Mouse (Mus musculus) lung, postnatal 0 days (tissue): ENCODE data around the gene Dsel. TPM values are rescaled to one million over a fixed set of nuclear protein-coding genes. Genes with fewer than 3 reads are reported as not detected.

Experiments
- ATAC-seq: fragments of 200-750 bp; cut with Nextera tagmentation; 2 replicates; pipeline ENCODE4 v1.8.0; 2017; ENCODE audit warnings: moderate library complexity
- DNase-seq: peaks from one replicate; pipeline ENCODE4 v3.0.0-alpha.2; 2016; ENCODE audit warnings: low spot score
- H3K27ac ChIP-seq: fragments of 300-500 bp; sonication (generic); 2 replicates; pipeline ENCODE4 v1.5.1; 2014; ENCODE audit warnings: antibody characterized with exemption, mild to moderate bottlenecking, low read length, mixed read lengths
- H3K27me3 ChIP-seq: fragments of 300-500 bp; sonication (generic); replicated peaks from 2 replicates; pipeline ENCODE4 v1.6.1; 2014; ENCODE audit warnings: low read length, mixed read lengths; ENCODE audit not compliant: insufficient read depth
- H3K36me3 ChIP-seq: fragments of 300-500 bp; sonication (generic); 2 replicates; pipeline ENCODE4 v1.6.1; 2014; ENCODE audit warnings: low read length, mixed read lengths; ENCODE audit not compliant: insufficient read depth
- H3K4me1 ChIP-seq: fragments of 300-500 bp; sonication (generic); 2 replicates; pipeline ENCODE4 v1.6.1; 2014; ENCODE audit warnings: antibody characterized with exemption, low read depth, low read length, mixed read lengths; ENCODE audit not compliant: insufficient read depth
- H3K4me2 ChIP-seq: fragments of 300-500 bp; sonication (generic); replicated peaks from 2 replicates; pipeline ENCODE4 v1.6.1; 2014; ENCODE audit warnings: low read depth, mild to moderate bottlenecking, low read length, moderate library complexity, mixed read lengths
- H3K4me3 ChIP-seq: fragments of 300-500 bp; sonication (generic); 2 replicates; pipeline ENCODE4 v1.5.1; 2014; ENCODE audit warnings: low read depth, low read length
- H3K9ac ChIP-seq: fragments of 300-500 bp; sonication (generic); replicated peaks from 2 replicates; pipeline ENCODE4 v1.6.1; 2014; ENCODE audit warnings: low read depth, mild to moderate bottlenecking
- H3K9me3 ChIP-seq: fragments of 300-500 bp; sonication (generic); 2 replicates; pipeline ENCODE4 v1.6.1; 2016; ENCODE audit warnings: low read length, mixed read lengths
- CTCF ChIP-seq: IDR thresholded peaks from 2 replicates; pipeline ENCODE4 v1.5.1; 2016; ENCODE audit warnings: antibody characterized with exemption, mild to moderate bottlenecking
- EP300 ChIP-seq: IDR thresholded peaks from 2 replicates; pipeline ENCODE4 v1.6.1; 2016; ENCODE audit warnings: antibody characterized with exemption, mild to moderate bottlenecking, control low read depth
- WGBS: fragments of 180-500 bp; shearing (Covaris S2); extraction: QIAGEN DNeasy Blood & Tissue Kit; methylation state at CpG from one replicate; pipeline ENCODE4 v1.1.7; 2014; 5-methylcytosine and 5-hydroxymethylcytosine counted together
- polyA plus RNA-seq: library from polyadenylated mRNA; unstranded; fragments of >200 nt; fragmentation: Nextera tagmentation; extraction: Ambion mirVana; gene quantifications from 2 replicates; pipeline ENCODE4 v1.2.1, GENCODE M21; 2015

The Dsel gene
- polyA plus RNA-seq: 4.8 and 6.4 TPM in 2 replicates

DNA sequence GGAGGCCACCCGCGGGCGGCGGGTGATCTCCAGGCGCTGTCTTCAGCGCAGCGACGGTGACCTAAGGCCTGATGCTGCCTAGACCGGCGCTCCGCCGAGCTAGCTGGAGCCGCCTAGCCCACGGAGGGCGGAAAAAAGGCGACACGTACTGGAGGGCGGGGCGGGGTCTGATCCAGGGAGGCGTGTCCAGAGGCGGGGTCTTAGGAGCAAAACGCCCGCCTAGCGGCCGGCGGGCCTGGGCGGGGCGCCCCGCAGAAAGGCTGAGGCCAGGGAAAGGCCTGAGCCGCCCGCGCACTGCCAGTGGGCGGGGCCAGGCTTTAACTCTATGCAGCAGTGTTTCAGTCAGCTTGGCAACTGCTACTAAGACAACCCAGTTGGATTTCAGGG is at the start of gene Dsel:
TSS of gene Dsel (minus strand) at position 140 of the 387 bp plus-strand sequence.
- peak within 1 kb of the TSS; percentile 76 for H3K4me2 ChIP-seq
- peak within 1 kb of the TSS; percentile 64 for H3K9ac ChIP-seq
- H3K9me3 ChIP-seq: no peaks in the 10 kb centered on the region
- TF ChIP-seq CTCF (peak; percentile 52), EP300 (no peak)
- no peaks in the 10 kb centered on the region for H3K27me3 ChIP-seq
- peak; percentile 96 for DNase-seq
- WGBS: 3% methylated on average over 30 of the region's 33 CpGs
- H3K4me3 ChIP-seq: peak within 1 kb of the TSS; percentile 69
- peak; percentile 98 for ATAC-seq
- no peaks in the 10 kb centered on the region for H3K36me3 ChIP-seq
- peak within 1 kb of the TSS; percentile 76 for H3K27ac ChIP-seq
- no peaks in the 10 kb centered on the region for H3K4me1 ChIP-seq

DNA sequence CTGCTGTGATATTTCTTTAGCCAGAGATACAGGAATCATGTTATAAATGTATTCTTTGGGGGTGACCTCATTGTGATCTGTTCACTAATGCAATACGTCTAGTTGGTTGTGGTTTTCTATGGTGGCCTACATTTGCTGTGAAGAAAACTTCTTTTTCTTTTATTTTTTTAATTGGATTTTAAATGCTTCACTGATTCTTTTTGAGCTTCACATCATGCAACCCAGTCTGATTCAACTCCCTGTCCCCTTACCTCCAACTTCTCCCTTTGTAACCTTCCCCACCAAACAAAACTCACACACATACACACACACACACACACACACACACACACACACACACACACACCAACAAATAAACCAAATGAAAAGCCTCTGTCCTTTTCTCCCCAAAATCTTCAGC is 46.7 kb upstream of the Dsel start:
- TF ChIP-seq CTCF (no peak), EP300 (no peak)
- no peak for DNase-seq
- no peak for ATAC-seq

GRCm38 (mm10) chr1:111883336-111883735 is 18.6 kb upstream of the Dsel start:
- no peaks in the 10 kb centered on the region for H3K36me3 ChIP-seq
- H3K4me1 ChIP-seq: no peaks in the 10 kb centered on the region
- TF ChIP-seq EP300 (no peak), CTCF (no peak)

More for the DNA sequence above, 46.7 kb upstream of the Dsel start:
- Histone ChIP-seq H3K4me1 (no peaks in the 10 kb centered on the region), H3K36me3 (no peaks in the 10 kb centered on the region), H3K4me2 (no peak overlapping the region), H3K4me3 (no peak overlapping the region), H3K27me3 (no peaks in the 10 kb centered on the region), H3K27ac (no peak overlapping the region), H3K9me3 (no peaks in the 10 kb centered on the region), H3K9ac (no peak overlapping the region)
- WGBS: 81% methylated on average over 1 of the region's 1 CpGs

GRCm38 (mm10) chr1:111875784-111876183 is 11.1 kb upstream of the Dsel start:
- Histone ChIP-seq H3K27ac (no peak overlapping the region), H3K27me3 (no peaks in the 10 kb centered on the region), H3K36me3 (no peaks in the 10 kb centered on the region), H3K4me3 (no peak overlapping the region), H3K9me3 (no peaks in the 10 kb centered on the region), H3K4me2 (no peak overlapping the region), H3K4me1 (no peaks in the 10 kb centered on the region), H3K9ac (no peak overlapping the region)
- no peak for TF ChIP-seq EP300
- TF ChIP-seq CTCF: no peak
- ATAC-seq (no peak), DNase-seq (no peak)

More at GRCm38 (mm10) chr1:111883336-111883735, 18.6 kb upstream of the Dsel start:
- no peak overlapping the region for H3K9ac ChIP-seq
- H3K27me3 ChIP-seq: no peaks in the 10 kb centered on the region
- no peak overlapping the region for H3K27ac ChIP-seq
- H3K9me3 ChIP-seq: no peaks in the 10 kb centered on the region
- no peak overlapping the region for H3K4me3 ChIP-seq
- WGBS: 83% methylated on average over 3 of the region's 3 CpGs
- DNase-seq (no peak), ATAC-seq (no peak)
- H3K4me2 ChIP-seq: no peak overlapping the region

DNA sequence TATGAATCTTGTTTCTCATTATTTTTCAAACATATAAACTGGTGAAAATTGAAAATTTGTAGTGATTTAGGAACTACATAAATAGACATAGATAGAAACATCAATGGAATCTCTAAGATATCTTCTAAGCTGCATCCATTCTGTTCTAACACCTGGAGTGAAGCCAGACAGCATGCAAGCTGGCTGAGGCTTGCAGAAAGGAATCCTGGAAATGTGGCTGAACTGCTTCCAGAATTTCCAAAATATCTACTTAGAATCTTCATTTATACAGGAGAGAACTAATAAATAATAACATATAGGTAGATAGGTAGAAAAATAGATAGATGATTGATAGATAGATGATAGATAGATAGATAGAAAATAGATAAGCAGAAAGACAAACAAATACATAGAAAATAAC is 8.5 kb upstream of the Dsel start:
- no peaks in the 10 kb centered on the region for H3K27me3 ChIP-seq
- H3K9me3 ChIP-seq: no peaks in the 10 kb centered on the region
- H3K4me3 ChIP-seq: no peak overlapping the region
- no peak overlapping the region for H3K9ac ChIP-seq
- DNase-seq (no peak), ATAC-seq (no peak)
- H3K4me1 ChIP-seq: no peaks in the 10 kb centered on the region
- TF ChIP-seq EP300: no peak
- no peak for TF ChIP-seq CTCF
- H3K27ac ChIP-seq: no peak overlapping the region
- H3K36me3 ChIP-seq: no peaks in the 10 kb centered on the region
- no peak overlapping the region for H3K4me2 ChIP-seq

DNA sequence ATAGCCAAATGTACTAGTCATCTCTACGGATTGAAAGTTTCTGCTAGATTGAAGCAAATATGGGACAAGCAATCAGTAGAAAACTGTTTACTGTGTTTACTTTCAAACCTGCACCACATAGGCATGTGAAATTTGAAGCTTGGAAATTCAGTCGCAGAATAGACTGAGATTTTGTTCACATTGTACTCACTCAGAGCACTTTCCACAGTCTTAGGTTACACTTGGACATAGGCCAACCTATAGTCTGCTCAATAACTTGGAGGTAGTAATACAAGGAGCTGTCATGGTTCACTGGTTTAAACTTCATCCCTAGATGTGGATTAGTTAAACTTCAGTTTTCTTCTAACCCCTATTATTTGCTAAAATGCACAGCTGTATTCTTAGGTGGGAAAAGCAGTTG is 749 bp upstream of the Dsel start:
- 49% methylated on average over 2 of the region's 2 CpGs for WGBS
- Histone ChIP-seq H3K27ac (no peak overlapping the region), H3K4me3 (no peak overlapping the region)

More for the DNA sequence above, 749 bp upstream of the Dsel start:
- ATAC-seq (no peak), DNase-seq (no peak)
- Histone ChIP-seq H3K9me3 (no peaks in the 10 kb centered on the region), H3K4me2 (no peak overlapping the region), H3K4me1 (no peaks in the 10 kb centered on the region), H3K27me3 (no peaks in the 10 kb centered on the region), H3K9ac (no peak overlapping the region), H3K36me3 (no peaks in the 10 kb centered on the region)
- TF ChIP-seq EP300: no peak
- no peak for TF ChIP-seq CTCF
